Mouse (Mus musculus): ENCODE results near the gene Nova1. TPM values are rescaled to one million over a fixed set of nuclear protein-coding genes. Genes with fewer than 3 reads are reported as not detected.

Nova1 gene
- polyA plus RNA-seq, 2 experiments from 2014 or later: not detected

DNA sequence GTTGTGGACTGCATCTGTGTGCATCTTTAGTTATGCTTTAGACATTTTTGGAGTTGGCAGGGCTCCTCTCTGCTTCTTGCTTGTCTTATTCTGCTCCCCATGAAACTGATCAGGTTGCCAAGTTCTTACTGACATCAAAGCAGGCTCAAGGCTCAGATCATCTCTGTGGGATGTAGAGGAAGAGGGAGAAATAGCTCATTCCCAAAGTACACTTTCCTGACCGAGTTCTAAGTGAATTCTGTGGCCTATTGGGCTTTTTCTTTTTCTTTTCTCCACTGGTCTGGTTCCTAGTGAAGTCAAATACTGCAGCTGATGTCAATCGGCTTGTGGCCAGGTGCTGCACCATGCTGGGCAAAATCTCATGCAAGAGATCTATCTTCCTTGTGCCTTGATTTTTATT, 152.0 kb downstream of the Nova1 start:
- ATAC-seq: no peak

DNA sequence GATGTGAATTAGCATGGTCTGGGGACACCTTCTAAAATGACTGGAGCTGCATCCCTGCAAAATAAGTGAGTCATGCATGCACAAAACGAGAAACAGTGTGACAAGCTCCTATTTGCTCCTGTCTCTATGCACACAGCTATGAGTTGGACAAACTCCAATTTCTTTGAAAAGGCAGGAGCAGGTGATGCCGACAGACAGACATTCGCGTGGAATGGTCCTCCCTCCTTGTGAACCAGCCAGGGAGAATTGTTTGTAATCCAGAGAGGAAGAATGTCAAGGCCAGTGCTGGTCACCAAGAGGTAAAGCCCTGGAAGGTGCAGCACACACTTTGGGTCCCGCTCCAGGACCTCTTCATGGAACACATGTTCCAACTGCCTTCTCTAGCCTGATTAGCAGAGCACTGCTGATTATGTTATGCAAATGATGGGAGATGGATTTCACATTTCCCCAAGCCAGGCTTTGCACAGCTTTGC, 172.6 kb downstream of the Nova1 start:
- ATAC-seq: no peak

DNA sequence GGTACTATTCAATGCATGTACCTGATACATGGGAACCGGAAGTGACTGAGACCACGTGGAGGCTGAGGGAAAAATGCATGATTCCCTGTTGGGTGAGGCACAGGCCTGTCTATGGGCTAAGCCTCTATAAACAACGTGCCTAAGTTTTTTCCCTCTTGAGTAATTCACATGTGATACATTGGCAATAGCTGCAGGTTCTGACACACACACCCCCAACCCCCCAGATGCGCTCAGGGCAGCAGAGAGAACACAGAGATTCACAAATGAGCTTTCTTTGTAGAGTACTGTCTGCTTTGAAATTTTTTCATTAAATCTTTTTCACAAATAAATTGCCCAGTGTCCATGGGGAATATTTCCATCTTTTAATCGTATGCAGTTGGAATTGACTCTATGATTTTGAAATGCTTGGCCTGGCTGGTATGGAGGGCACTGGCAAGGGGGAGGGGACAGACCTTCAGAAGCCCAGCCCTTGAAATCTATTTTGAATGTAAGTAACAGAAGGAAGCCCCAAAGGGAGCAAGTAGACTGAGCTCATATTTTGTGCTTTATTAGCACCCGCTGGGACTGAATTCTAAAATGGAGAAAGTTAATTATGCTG, 173.3 kb downstream of the Nova1 start:
- no peak for ATAC-seq

All from activated CD4-positive, CD25-positive, alpha-beta regulatory T cell, adult 4 months (primary cell).